ENCODE assay signal across 8 mouse cellular contexts in genomic region chr14:36212830-36213229, GRCm38 (mm10).
DNase-seq lines count a peak whose midpoint lies in the region; ATAC-seq and TF ChIP-seq lines count a peak whose summit lies in the region.

No protein-coding gene starts in this region.

- no peak overlapping the region for H3K4me3 ChIP-seq in embryonic fibroblast, embryonic 13.5 days (ENCODE audit: insufficient read depth, low read length)

- peak; percentile 59; the same call in 1 of the 2 replicates for TF ChIP-seq CTCF in embryonic fibroblast, embryonic 13.5 days (IDR thresholded peaks at IDR 0.05; ENCODE audit: borderline replicate concordance, insufficient read depth, low read length)

- ATAC-seq in cerebellum, adult (ENCODE audit: insufficient number of reproducible peaks, low FRiP score, low TSS enrichment), result no peak

- DNase-seq in cerebellum, adult 11 months, result peak; percentile 15
- peak; percentile 17 for DNase-seq in urinary bladder, postnatal 25 days (ENCODE audit: low spot score)
- DNase-seq in urinary bladder, postnatal 10 days (ENCODE audit: low spot score), result no peak
- peak; percentile 70 for DNase-seq in layer of hippocampus, adult 11-12 months (ENCODE audit: low spot score)
- peak; percentile 60 for DNase-seq in mesoderm, embryonic 11.5 days (ENCODE audit: low read depth, low spot score)
- peak; percentile 59 for DNase-seq in thymus, postnatal 0 days (ENCODE audit: low spot score)

- no peak for TF ChIP-seq POLR2A in embryonic fibroblast, embryonic 13.5 days (IDR thresholded peaks at IDR 0.05; ENCODE audit: low read depth, low read length)

- no peak overlapping the region for H3K27ac ChIP-seq in embryonic fibroblast, embryonic 13.5 days (ENCODE audit: insufficient read depth, low read length)

- H3K4me1 ChIP-seq in embryonic fibroblast, embryonic 13.5 days (ENCODE audit: control insufficient read depth, insufficient read depth, low read length), result no peaks in the 10 kb centered on the region
